Mouse (Mus musculus) liver, embryonic 15.5 days (tissue): Measurements from ENCODE around the gene Lkaaear1. TPM values are rescaled to one million over a fixed set of nuclear protein-coding genes. Genes with fewer than 3 reads are reported as not detected.

ENCODE experiments used
- ATAC-seq: fragments of 200-750 bp; cut with Nextera tagmentation; 2 replicates; pipeline ENCODE4 v1.8.0; 2017; ENCODE audit warnings: moderate number of reproducible peaks, mild to moderate bottlenecking, moderate library complexity; ENCODE audit not compliant: insufficient read depth
- H3K27ac ChIP-seq: fragments of 300-500 bp; sonication (generic); replicated peaks from 2 replicates; pipeline ENCODE4 v1.5.1; 2015; ENCODE audit warnings: mild to moderate bottlenecking, inconsistent platforms
- H3K27me3 ChIP-seq: fragments of 300-500 bp; sonication (generic); 2 replicates; pipeline ENCODE4 v1.6.1; 2015; ENCODE audit warnings: mild to moderate bottlenecking, inconsistent platforms
- H3K36me3 ChIP-seq: fragments of 300-500 bp; sonication (generic); replicated peaks from 2 replicates; pipeline ENCODE4 v1.6.1; 2015; ENCODE audit warnings: moderate library complexity, mild to moderate bottlenecking, inconsistent platforms
- H3K4me1 ChIP-seq: fragments of 300-500 bp; sonication (generic); replicated peaks from 2 replicates; pipeline ENCODE4 v1.6.1; 2015; ENCODE audit warnings: inconsistent platforms
- H3K4me2 ChIP-seq: fragments of 300-500 bp; sonication (generic); 2 replicates; pipeline ENCODE4 v1.6.1; 2015; ENCODE audit warnings: moderate library complexity, mild to moderate bottlenecking, inconsistent platforms
- H3K4me3 ChIP-seq: fragments of 300-500 bp; sonication (generic); replicated peaks from 2 replicates; pipeline ENCODE4 v1.5.1; 2015; ENCODE audit warnings: mild to moderate bottlenecking, inconsistent platforms
- H3K9ac ChIP-seq: fragments of 300-500 bp; sonication (generic); 2 replicates; pipeline ENCODE4 v1.6.1; 2015; ENCODE audit warnings: moderate library complexity, mild to moderate bottlenecking, inconsistent platforms
- H3K9me3 ChIP-seq: fragments of 300-500 bp; sonication (generic); replicated peaks from 2 replicates; pipeline ENCODE4 v1.6.1; 2016; ENCODE audit warnings: inconsistent platforms
- WGBS: fragments of 180-500 bp; shearing (Covaris S2); methylation state at CpG from one replicate; pipeline ENCODE4 v1.1.7; 2015; ENCODE audit warnings: mixed read lengths; ENCODE audit not compliant: insufficient replicate concordance; 5-methylcytosine and 5-hydroxymethylcytosine counted together
- polyA plus RNA-seq: library from polyadenylated mRNA; unstranded; fragments of >200 nt; fragmentation: Nextera tagmentation; extraction: Ambion mirVana; gene quantifications from 2 replicates; pipeline ENCODE4 v1.2.1, GENCODE M21; 2015

Gene Lkaaear1
- polyA plus RNA-seq, 1 experiment from 2014 or later = not detected

DNA sequence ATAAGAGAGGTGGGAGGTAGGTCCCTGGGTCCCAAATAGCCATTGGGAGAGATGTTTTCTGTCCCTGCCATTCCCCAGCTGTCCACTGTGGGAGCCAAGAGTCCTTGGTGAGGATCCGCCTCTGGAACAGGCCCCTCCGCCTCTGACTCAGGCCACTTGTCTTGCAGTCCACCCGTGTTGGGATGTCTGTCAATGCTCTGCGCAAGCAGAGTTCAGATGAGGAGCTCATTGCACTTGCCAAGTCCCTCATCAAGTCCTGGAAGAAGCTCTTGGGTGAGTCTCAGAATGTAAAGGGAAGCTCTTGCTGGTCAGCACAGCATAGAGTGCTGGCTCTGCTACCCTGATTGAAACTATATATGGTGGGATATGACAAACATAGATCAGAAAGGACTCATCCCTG is 14.9 kb downstream of the Lkaaear1 start:
- Histone ChIP-seq H3K9ac (no peak overlapping the region), H3K4me1 (peaks cover 25% of the 10 kb centered on the region), H3K9me3 (no peaks in the 10 kb centered on the region), H3K4me3 (no peak overlapping the region), H3K27ac (no peak overlapping the region), H3K4me2 (no peak overlapping the region), H3K36me3 (no peaks in the 10 kb centered on the region; the same call in 1 of the 2 replicates), H3K27me3 (peaks cover 14% of the 10 kb centered on the region)
- ATAC-seq = no peak
- WGBS = 64% methylated on average over 4 of the region's 4 CpGs

DNA sequence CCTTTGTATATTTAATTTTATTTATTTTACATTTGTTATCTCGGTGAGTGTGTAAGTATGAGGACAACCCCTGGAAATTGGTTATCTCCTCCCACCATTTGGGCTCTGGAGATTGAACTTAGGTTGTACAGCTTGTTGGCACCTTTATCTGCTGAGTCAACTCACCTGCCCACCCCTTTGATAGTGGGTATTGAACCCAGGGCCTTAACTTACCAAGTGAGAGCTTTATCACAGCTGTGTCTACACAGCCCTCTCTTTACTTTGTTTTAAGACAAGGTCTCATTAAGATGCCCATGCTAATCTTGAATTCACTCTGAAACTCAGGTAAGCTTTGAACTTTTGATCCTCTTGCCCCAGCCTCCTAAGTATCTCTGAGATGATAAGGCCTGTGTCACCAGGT is 16.3 kb downstream of the Lkaaear1 start:
- 29% methylated on average over 1 of the region's 1 CpGs for WGBS
- peaks cover 25% of the 10 kb centered on the region for H3K4me1 ChIP-seq

DNA sequence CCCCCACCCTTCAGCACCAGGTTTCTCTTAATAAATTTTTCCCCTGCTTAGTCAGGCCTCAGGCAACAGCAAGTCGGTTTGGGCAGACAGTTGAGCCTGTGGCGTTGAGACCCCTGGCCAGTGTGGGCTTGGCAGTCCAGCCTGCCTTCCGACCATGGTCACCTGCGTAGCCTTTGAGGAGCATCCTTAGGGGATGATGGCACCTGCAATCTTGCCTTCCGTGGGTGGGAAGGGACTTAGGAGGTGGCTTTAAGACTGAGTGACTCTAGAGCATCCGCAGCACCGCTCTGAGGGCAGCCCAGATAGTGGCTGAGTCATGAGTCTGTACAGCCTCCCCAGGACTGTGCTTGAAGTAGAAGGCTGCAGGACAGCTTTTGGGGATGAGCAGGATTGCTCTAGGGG is 17.5 kb downstream of the Lkaaear1 start:
- Histone ChIP-seq H3K27ac (no peak overlapping the region), H3K4me2 (peak overlapping the region; percentile 81), H3K4me1 (peaks cover 26% of the 10 kb centered on the region), H3K27me3 (peaks cover 15% of the 10 kb centered on the region), H3K9me3 (no peaks in the 10 kb centered on the region), H3K9ac (peak overlapping the region; percentile 54), H3K4me3 (peak overlapping the region; percentile 60), H3K36me3 (no peaks in the 10 kb centered on the region; the same call in 1 of the 2 replicates)
- no peak for ATAC-seq
- WGBS = 14% methylated on average over 7 of the region's 7 CpGs

More for the DNA sequence above, 16.3 kb downstream of the Lkaaear1 start:
- Histone ChIP-seq H3K27me3 (peaks cover 14% of the 10 kb centered on the region), H3K4me2 (no peak overlapping the region), H3K4me3 (no peak overlapping the region), H3K36me3 (no peaks in the 10 kb centered on the region; the same call in 1 of the 2 replicates), H3K27ac (no peak overlapping the region), H3K9ac (no peak overlapping the region), H3K9me3 (no peaks in the 10 kb centered on the region)
- ATAC-seq = no peak

DNA sequence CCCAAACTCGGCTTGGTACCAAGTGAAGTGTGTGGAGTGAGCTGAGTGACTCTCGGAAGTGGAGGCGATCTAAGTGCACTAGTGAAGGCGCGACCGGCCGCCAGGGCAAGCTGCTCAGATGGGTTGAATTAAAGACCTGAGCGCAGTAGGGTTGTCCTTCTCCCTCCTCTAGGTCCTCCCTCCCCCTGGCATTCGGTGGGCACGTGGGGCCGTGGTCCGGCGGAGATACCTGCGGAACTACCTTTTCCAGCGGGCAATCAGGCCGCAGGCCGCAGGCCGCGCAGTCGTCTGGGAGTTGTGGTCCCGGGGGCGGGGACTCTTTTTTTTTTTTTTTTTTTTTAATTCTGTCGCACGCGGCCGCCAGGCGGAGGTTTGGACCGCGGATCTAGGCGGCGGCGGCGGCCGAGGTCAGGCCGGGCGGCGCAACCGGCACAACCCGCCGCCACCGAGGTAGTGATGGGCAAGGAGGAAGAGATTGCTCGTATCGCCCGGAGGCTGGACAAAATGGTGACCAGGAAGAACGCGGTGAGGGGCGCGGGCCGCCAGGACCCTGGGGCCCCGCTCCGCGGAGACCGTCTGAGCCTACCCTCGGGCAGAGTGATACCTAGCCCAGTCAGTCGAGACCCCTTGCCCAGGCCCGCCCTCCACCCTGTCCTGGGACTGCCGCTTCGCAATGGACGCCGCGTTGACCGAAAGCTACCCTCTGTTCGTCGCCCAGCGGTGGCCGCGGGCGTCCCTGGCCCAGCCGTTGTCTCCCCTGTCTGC is 18.1 kb downstream of the Lkaaear1 start, which contains the start of gene Tcea2:
Tcea2 (plus strand) TSS at position 360 of the 765 bp plus-strand sequence.
- Histone ChIP-seq H3K27me3 (peaks cover 21% of the 10 kb centered on the region), H3K9me3 (no peaks in the 10 kb centered on the region), H3K9ac (peak within 1 kb of the TSS; percentile 54), H3K27ac (no peak within 1 kb of the TSS), H3K4me3 (peak within 1 kb of the TSS; percentile 60), H3K4me2 (peak within 1 kb of the TSS; percentile 81), H3K36me3 (no peaks in the 10 kb centered on the region; the same call in 1 of the 2 replicates), H3K4me1 (peaks cover 32% of the 10 kb centered on the region)
- peak; percentile 22; the same call in 1 of the 2 replicates for ATAC-seq
- WGBS = under 1% methylated on average over 62 of the region's 69 CpGs

DNA sequence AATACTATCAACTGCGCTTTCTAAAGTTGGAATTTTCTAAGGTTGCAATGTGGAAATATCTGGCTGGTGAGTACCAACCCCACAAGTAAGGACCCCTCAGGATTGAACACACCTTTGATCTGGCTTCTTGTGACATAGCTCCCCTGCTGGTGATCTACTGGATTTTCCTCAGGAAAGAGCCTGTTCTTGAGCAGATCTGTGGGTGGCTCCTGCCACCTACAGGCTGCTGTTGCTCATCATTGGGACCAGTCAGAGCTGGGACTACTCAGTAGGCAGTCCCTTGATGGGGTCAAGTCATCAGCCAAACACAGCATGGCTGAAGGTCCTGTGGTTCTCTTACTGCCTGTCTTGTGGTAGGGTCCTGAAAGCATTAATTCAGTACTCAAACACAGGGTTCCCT is 19.5 kb downstream of the Lkaaear1 start:
- Histone ChIP-seq H3K36me3 (no peaks in the 10 kb centered on the region), H3K9me3 (no peaks in the 10 kb centered on the region), H3K27me3 (peaks cover 34% of the 10 kb centered on the region), H3K4me1 (peaks cover 33% of the 10 kb centered on the region), H3K27ac (no peak overlapping the region), H3K9ac (no peak overlapping the region), H3K4me2 (no peak overlapping the region; the same call in 1 of the 2 replicates), H3K4me3 (no peak overlapping the region)
- peak; percentile 53 for ATAC-seq
- WGBS = 59% methylated on average over 1 of the region's 1 CpGs

DNA sequence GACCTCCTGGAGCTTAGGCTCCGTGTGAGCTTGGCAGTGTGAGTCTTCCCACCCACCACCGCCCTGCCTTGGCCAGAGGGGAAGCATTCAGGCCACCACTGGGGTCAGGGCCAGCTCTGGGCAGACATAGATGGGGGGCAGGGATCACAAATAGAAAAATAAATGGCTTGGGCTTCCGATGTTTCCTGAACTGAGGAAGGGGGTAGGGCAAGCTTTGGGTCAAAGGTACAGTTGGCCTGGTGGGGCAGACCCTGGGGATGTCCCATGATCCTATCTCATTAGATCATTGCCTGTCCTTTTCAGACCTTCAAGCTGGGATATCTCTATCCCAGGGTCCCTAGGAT is 20.5 kb downstream of the Lkaaear1 start:
- Histone ChIP-seq H3K9me3 (no peaks in the 10 kb centered on the region), H3K9ac (no peak overlapping the region), H3K27ac (no peak overlapping the region), H3K27me3 (peaks cover 45% of the 10 kb centered on the region), H3K4me2 (no peak overlapping the region), H3K4me1 (peaks cover 33% of the 10 kb centered on the region), H3K4me3 (no peak overlapping the region), H3K36me3 (no peaks in the 10 kb centered on the region)
- ATAC-seq = no peak
- 31% methylated on average over 3 of the region's 3 CpGs for WGBS

DNA sequence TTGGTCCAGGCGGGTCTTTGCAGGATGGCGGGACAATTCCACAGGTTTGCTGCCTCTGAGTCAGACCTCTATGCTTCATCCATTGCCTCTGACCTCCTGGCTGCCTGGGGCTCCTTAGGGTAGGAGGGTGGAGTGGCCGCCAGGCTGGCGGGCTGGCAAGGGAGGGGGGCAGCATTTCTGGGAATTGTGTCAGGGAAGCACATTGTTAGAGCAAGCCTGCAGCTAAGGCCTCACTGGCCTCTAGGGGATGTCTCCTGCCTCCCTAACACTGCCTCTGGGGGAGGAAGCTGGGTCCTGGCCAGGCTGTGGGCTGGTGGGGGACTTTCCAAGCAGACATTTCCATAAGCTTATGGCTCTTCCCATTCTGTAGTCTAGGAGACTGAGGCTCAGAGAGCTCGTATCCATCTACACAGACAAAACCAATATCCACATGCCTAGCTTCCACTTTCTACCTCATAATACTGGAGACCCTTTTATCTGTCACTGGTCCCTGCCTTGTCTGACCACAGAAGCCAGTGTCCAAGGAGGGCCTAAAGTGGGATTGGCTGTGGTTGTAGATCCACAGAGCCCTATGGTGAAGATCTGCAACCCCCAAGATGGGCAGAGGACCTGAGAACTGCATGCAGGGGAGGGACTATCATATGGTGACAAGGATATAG is 21.0 kb downstream of the Lkaaear1 start:
- Histone ChIP-seq H3K4me1 (peaks cover 33% of the 10 kb centered on the region), H3K36me3 (no peaks in the 10 kb centered on the region), H3K27me3 (peaks cover 50% of the 10 kb centered on the region), H3K27ac (no peak overlapping the region), H3K4me3 (no peak overlapping the region), H3K9ac (no peak overlapping the region), H3K4me2 (no peak overlapping the region), H3K9me3 (no peaks in the 10 kb centered on the region)
- WGBS = 47% methylated on average over 5 of the region's 5 CpGs
- ATAC-seq = no peak

DNA sequence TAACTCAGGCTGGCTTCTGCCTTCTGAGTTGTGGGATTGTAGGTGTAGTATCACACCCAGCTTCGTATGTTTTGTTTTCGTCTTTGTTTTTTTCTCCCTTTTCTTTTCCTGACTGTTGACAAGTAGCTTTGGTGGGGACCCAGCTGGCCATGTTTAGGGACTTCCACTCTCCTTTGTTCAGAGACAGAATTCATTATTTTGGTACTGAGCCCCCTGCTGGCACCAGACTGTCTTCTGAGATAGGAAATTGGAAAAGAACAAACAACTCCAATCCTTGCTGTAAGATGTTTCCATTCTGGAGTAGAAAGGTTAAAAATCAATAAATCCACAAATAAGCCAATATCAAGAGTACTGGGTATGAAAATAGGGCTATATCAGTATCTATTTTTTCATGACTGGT is 21.8 kb downstream of the Lkaaear1 start:
- Histone ChIP-seq H3K27ac (no peak overlapping the region), H3K9ac (no peak overlapping the region), H3K27me3 (peaks cover 57% of the 10 kb centered on the region), H3K9me3 (no peaks in the 10 kb centered on the region), H3K4me3 (no peak overlapping the region), H3K36me3 (no peaks in the 10 kb centered on the region), H3K4me1 (peaks cover 34% of the 10 kb centered on the region), H3K4me2 (no peak overlapping the region)
- ATAC-seq = no peak
- WGBS = 25% methylated on average over 2 of the region's 2 CpGs

DNA sequence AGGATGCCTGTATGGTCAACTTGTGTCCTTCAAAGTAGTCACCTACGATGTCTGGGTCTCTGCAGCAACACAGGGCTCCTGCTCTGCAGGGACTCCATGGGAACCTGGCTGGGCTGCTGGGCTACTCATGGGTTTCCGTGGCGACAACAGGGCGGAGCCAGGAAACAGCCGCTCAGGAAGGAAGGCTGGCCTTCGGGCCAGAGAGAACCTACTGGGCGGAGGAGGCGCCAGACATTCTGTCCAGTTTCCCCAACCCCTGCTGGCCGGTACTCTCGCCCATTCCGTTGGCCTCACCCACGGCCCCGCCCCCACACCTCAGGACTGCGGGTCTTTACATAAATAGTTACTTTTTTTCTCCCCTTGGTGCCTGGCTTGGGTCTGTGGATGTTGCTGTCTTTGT is 22.8 kb downstream of the Lkaaear1 start:
- Histone ChIP-seq H3K4me1 (peaks cover 31% of the 10 kb centered on the region), H3K27me3 (peaks cover 57% of the 10 kb centered on the region), H3K4me3 (0 out of 2 replicates have a peak overlapping the region, but pooled peaks have one; percentile 14), H3K4me2 (peak overlapping the region; percentile 53), H3K36me3 (no peaks in the 10 kb centered on the region), H3K9me3 (no peaks in the 10 kb centered on the region), H3K27ac (no peak overlapping the region), H3K9ac (no peak overlapping the region)
- 0 out of 2 replicates have a peak, but pooled peaks have one; percentile 3 for ATAC-seq
- WGBS = under 1% methylated on average over 14 of the region's 14 CpGs

DNA sequence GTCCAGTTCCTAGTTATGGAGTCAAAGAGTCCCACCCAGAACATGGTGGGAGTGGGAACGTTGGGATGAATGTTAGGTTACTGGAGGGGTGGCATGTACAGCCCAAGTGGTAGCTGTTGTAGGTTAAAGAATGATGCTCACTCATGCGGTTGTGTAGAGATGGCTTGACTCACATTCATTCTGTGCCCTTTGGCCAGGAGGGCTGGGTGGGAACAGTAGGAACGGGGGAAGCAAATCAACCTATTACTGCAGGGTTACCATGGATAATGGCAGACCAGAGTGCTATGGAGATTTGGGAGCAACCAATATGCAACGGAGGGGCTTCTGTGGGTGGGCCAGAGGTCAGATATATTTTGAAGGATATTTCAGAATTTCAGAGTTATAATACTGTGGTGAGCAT is 23.3 kb downstream of the Lkaaear1 start:
- no peak for ATAC-seq
- Histone ChIP-seq H3K9me3 (no peaks in the 10 kb centered on the region), H3K36me3 (no peaks in the 10 kb centered on the region), H3K27ac (no peak overlapping the region), H3K4me3 (no peak overlapping the region), H3K4me1 (peaks cover 29% of the 10 kb centered on the region), H3K9ac (no peak overlapping the region), H3K4me2 (no peak overlapping the region), H3K27me3 (peaks cover 59% of the 10 kb centered on the region)
- WGBS = 61% methylated on average over 4 of the region's 4 CpGs

DNA sequence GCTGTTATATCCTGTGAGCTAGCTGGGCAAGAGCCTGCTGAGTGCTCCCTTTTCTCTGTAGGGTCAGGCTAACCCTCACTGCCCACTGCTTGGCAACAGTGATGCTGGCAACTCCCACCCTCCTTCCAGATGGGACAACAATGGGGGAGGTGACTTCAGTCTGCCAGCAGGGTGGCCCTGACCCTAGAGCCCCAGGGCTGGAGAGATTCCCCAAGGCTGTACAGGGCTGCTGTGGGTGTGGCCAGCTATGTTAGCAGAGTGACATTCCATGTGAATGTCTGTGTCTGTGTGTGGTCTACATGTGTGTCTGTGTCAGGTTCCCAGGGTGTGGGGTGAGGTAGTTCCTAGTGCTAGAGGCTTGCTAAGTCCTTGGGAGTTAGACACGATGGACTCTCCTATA is 24.7 kb downstream of the Lkaaear1 start:
- no peak overlapping the region for H3K9ac ChIP-seq
- no peak overlapping the region for H3K27ac ChIP-seq
- H3K9me3 ChIP-seq = no peaks in the 10 kb centered on the region
- no peak overlapping the region for H3K4me3 ChIP-seq
- ATAC-seq = no peak
- 38% methylated on average over 1 of the region's 1 CpGs for WGBS
- no peaks in the 10 kb centered on the region for H3K36me3 ChIP-seq
- H3K4me2 ChIP-seq = no peak overlapping the region
- peaks cover 73% of the 10 kb centered on the region for H3K27me3 ChIP-seq
- H3K4me1 ChIP-seq = peaks cover 19% of the 10 kb centered on the region
